Mouse (Mus musculus) midbrain, embryonic 15.5 days (tissue): ENCODE results near the gene Cdon. TPM values are rescaled to one million over a fixed set of nuclear protein-coding genes. Genes with fewer than 3 reads are reported as not detected.

Experiments used
- ATAC-seq: fragments of 200-750 bp; cut with Nextera tagmentation; replicated peaks from 2 replicates; pipeline ENCODE4 v1.8.0; 2017; ENCODE audit warnings: moderate TSS enrichment
- H3K27ac ChIP-seq: fragments of 300-500 bp; sonication (generic); 2 replicates; pipeline ENCODE4 v1.5.1; 2015; ENCODE audit warnings: mild to moderate bottlenecking, inconsistent platforms
- H3K27me3 ChIP-seq: fragments of 300-500 bp; sonication (generic); replicated peaks from 2 replicates; pipeline ENCODE4 v1.6.1; 2015; ENCODE audit warnings: inconsistent platforms
- H3K36me3 ChIP-seq: fragments of 300-500 bp; sonication (generic); replicated peaks from 2 replicates; pipeline ENCODE4 v1.6.1; 2015; ENCODE audit warnings: inconsistent platforms
- H3K4me1 ChIP-seq: fragments of 300-500 bp; sonication (generic); 2 replicates; pipeline ENCODE4 v1.6.1; 2015; ENCODE audit warnings: inconsistent platforms
- H3K4me2 ChIP-seq: fragments of 300-500 bp; sonication (generic); 2 replicates; pipeline ENCODE4 v1.6.1; 2015; ENCODE audit warnings: inconsistent platforms, mild to moderate bottlenecking, moderate library complexity
- H3K4me3 ChIP-seq: fragments of 300-500 bp; sonication (generic); 2 replicates; pipeline ENCODE4 v1.5.1; 2015; ENCODE audit warnings: mild to moderate bottlenecking, inconsistent platforms
- H3K9ac ChIP-seq: fragments of 300-500 bp; sonication (generic); 2 replicates; pipeline ENCODE4 v1.6.1; 2015; ENCODE audit warnings: mild to moderate bottlenecking, inconsistent platforms
- H3K9me3 ChIP-seq: fragments of 300-500 bp; sonication (generic); 2 replicates; pipeline ENCODE4 v1.6.1; 2016; ENCODE audit warnings: inconsistent platforms
- WGBS: fragments of 180-500 bp; shearing (Covaris S2); methylation state at CpG from one replicate; pipeline ENCODE4 v1.1.7; 2015; ENCODE audit warnings: mixed read lengths; 5-methylcytosine and 5-hydroxymethylcytosine counted together
- polyA plus RNA-seq: library from polyadenylated mRNA; unstranded; fragments of >200 nt; fragmentation: Nextera tagmentation; extraction: Ambion mirVana; gene quantifications from 2 replicates; pipeline ENCODE4 v1.2.1, GENCODE M21; 2015

Gene Cdon
- polyA plus RNA-seq, 1 experiment from 2014 or later = 4.0 TPM

DNA sequence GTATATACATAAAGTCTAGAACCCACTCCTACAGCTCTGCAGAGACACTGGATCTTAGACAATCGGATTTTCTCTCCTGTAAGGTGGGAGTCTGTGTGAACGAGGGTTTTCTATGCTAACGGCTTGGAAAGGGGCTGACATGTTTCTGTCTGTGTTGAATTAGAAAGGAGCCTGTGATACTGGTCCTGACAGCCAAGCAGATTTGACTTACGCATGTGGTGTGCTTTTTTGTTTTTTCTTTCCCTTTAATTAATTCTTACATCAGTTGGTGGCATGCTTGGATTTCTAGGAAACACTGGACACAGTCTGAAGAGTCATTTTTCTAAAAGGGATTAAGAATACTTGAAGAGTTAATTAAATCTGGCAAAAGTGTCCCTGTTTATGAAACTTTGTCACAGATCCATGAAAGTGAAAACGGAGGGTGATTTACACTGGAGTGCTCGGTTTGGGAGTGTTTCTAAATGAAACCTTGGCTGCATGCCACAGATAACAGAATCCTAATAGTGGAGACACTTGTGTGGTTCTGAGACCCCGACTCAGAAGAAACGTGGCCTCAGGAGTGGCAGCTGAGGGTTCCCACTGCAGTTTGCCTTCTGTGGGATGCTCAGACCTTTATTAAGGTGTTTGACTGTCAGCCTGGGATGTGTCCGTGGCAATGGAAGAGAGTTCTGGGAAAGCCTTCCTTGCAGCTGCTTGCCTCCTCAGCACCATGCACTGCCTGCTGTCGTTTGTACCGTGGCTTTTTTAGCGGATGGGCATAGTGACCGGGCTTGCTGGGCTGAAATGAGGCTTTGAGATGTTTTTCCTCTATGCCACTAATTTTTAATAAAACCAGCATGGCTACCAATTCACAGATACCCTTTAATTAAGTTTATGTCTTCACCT lies 61.3 kb downstream of the Cdon start:
- H3K4me2 ChIP-seq = no peak overlapping the region
- 64% methylated on average over 13 of the region's 13 CpGs for WGBS
- no peaks in the 10 kb centered on the region for H3K9me3 ChIP-seq
- no peak overlapping the region for H3K9ac ChIP-seq
- no peak for ATAC-seq
- H3K36me3 ChIP-seq = peaks cover 14% of the 10 kb centered on the region; the same call in 1 of the 2 replicates
- H3K27ac ChIP-seq = no peak overlapping the region
- H3K4me1 ChIP-seq = no peaks in the 10 kb centered on the region
- H3K4me3 ChIP-seq = no peak overlapping the region
- no peaks in the 10 kb centered on the region for H3K27me3 ChIP-seq

DNA sequence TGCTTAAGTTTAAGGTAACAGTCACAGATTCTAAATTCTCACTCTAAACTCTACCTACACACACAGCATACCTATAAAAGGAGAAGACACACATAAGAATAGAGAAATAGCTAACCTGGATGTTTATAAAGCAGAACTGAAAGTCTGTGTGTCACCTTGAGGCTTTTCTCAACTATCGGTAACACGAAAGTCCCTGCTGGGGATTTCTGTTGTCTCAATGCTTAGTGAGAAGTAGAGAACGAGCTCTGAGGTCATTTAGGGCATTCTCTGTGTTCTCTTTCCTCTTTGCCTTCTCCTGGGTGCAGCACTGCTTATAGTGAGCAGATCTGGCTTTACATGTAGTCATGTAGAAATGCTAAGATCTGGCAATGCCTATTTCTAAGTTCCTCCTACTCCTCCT lies 63.0 kb downstream of the Cdon start:
- H3K4me1 ChIP-seq = no peaks in the 10 kb centered on the region
- H3K27ac ChIP-seq = no peak overlapping the region
- 90% methylated on average over 3 of the region's 3 CpGs for WGBS
- H3K36me3 ChIP-seq = peaks cover 18% of the 10 kb centered on the region; the same call in 1 of the 2 replicates
- H3K4me3 ChIP-seq = no peak overlapping the region
- no peaks in the 10 kb centered on the region for H3K27me3 ChIP-seq
- no peak for ATAC-seq
- no peaks in the 10 kb centered on the region for H3K9me3 ChIP-seq
- no peak overlapping the region for H3K9ac ChIP-seq
- no peak overlapping the region for H3K4me2 ChIP-seq

DNA sequence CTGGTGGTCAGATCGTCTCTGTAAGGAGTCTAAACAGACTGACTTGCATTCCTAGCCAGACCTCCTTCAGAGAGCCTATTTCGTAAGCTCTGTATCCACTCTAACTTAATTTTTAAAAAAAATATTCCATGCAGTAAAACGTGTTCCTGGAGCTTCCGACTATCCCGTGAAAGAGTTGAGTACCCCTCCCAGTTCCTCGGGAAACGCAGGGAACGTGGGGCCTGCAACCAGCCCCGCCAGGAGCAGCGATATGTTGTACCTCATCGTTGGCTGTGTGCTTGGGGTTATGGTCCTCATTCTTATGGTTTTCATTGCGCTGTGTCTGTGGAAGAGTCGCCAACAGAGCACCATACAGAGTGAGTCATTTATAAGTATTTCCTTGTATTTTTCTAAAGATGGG lies 65.7 kb downstream of the Cdon start:
- no peak for ATAC-seq
- Histone ChIP-seq H3K27me3 (no peaks in the 10 kb centered on the region), H3K27ac (no peak overlapping the region), H3K4me3 (no peak overlapping the region), H3K9me3 (no peaks in the 10 kb centered on the region), H3K36me3 (peaks cover 19% of the 10 kb centered on the region; the same call in 1 of the 2 replicates), H3K4me2 (no peak overlapping the region), H3K4me1 (no peaks in the 10 kb centered on the region), H3K9ac (no peak overlapping the region)
- 90% methylated on average over 13 of the region's 13 CpGs for WGBS

DNA sequence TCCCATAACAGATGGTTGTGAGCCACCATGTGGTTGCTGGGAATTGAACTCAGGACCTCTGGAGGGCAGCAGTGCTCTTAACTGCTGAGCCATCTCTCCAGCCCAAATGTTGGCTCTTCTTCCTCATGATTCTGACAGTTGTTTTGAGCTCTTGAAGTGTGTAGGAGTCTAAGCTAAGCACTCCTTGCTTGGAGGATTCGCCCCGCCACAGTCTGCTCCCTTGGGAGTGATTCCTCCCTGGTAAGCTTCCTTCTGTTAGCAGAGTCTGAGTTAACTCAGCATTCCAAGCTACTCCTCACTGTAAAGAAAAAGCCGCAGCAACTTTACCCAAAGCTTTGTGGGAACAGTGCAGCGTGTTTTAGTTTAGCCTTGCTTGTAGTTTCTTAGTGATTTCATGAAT lies 67.6 kb downstream of the Cdon start:
- peaks cover 18% of the 10 kb centered on the region for H3K36me3 ChIP-seq
- WGBS = 95% methylated on average over 4 of the region's 4 CpGs
- no peak overlapping the region for H3K27ac ChIP-seq
- H3K9me3 ChIP-seq = no peaks in the 10 kb centered on the region
- ATAC-seq = no peak
- no peak overlapping the region for H3K4me3 ChIP-seq
- no peaks in the 10 kb centered on the region for H3K27me3 ChIP-seq
- H3K4me1 ChIP-seq = no peaks in the 10 kb centered on the region
- no peak overlapping the region for H3K9ac ChIP-seq
- H3K4me2 ChIP-seq = no peak overlapping the region

DNA sequence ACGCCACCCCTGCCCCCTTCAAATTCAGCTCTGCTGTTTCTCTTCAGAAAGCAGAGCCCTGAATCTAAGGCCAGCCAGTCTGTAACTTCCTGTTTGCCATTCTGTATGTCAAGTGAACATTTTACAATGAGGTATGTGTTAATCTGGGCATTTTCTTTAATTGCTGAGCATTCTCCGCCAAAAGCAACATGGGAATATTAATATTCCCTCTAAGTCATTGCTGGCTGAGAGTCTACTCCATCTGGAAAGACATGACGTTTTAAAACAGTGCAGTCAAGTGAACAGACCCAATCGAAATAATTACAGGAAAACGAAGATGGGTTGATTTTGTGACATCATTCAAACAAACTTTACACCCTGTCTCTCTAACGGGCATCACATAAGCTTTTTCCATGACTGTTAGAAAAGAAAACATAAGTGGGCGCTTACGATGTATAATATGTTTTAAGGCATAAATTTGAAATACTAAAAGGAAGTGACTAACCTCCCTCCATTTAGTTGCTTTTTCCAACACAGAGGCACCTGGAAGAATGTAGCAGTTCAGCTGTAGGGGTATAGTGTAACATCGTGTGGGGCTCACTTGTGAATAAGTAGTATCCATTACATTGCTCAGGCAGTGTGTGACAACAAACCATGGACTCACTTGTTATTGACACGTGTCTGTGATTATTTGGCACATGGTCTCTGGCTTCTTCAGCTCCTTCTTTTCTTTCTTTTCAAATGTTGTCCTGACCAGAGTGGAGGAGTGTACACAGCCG lies 70.4 kb downstream of the Cdon start:
- ATAC-seq = no peak
- H3K4me2 ChIP-seq = no peak overlapping the region
- no peaks in the 10 kb centered on the region for H3K9me3 ChIP-seq
- H3K9ac ChIP-seq = no peak overlapping the region
- WGBS = 84% methylated on average over 11 of the region's 11 CpGs
- no peak overlapping the region for H3K27ac ChIP-seq
- no peaks in the 10 kb centered on the region for H3K4me1 ChIP-seq
- H3K36me3 ChIP-seq = peaks cover 12% of the 10 kb centered on the region
- no peak overlapping the region for H3K4me3 ChIP-seq
- no peaks in the 10 kb centered on the region for H3K27me3 ChIP-seq

DNA sequence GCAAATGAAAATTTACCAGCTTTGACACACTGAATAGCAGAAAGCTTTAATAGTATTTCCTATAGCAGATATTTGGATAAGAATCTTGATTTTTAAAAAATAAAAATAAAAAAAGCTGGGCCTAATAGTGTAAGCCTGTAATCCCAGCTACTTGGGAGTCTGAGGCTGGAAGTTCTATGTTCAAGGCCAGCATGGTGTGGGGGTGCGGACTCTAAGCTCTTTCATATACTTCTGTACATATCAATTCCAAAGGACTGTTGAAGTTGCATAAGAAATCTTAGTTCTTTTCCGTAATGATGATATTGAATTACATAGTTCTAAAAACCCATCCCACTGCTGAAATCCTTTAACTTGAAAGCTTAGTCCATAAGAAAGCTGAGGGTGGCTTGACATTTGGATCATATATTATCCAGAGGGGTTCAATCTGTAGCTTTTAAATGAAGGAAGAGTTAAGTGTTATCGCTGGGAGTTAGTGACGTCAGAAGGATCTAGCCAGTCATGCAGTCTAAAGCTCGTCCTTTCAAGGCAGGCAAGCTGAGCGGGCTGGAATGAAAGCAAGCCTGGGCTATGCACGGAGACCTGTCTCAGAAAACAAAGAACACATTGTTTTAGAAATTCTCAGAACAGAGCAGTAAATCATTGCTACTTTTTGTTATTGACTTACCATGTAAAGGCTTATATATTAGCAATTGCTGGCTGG lies 72.3 kb downstream of the Cdon start:
- no peak overlapping the region for H3K4me3 ChIP-seq
- H3K27me3 ChIP-seq = no peaks in the 10 kb centered on the region
- 57% methylated on average over 7 of the region's 7 CpGs for WGBS
- no peak overlapping the region for H3K27ac ChIP-seq
- H3K4me2 ChIP-seq = no peak overlapping the region
- H3K36me3 ChIP-seq = peaks cover 12% of the 10 kb centered on the region
- H3K9me3 ChIP-seq = no peaks in the 10 kb centered on the region
- no peak overlapping the region for H3K9ac ChIP-seq
- no peak for ATAC-seq
- H3K4me1 ChIP-seq = no peaks in the 10 kb centered on the region

DNA sequence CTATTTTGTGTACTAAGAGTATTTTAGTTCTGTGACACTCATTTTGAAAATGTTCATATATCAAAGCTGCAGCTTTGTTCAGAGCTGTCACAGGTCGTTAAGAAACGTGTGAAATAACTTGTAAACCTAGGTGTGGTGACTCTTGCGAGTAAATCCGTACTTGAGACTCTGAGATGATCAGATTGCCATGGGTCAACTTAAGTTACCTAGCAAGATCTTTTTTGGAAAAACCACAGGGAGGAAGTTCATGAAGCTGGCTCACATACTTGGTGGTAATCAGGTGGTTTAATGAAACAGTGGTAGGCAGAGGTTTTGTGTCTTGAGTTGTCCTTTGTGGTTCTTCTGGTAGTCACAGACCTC lies 72.8 kb downstream of the Cdon start:
- no peaks in the 10 kb centered on the region for H3K9me3 ChIP-seq
- H3K4me3 ChIP-seq = no peak overlapping the region
- H3K36me3 ChIP-seq = peaks cover 9% of the 10 kb centered on the region
- H3K9ac ChIP-seq = no peak overlapping the region
- 80% methylated on average over 4 of the region's 4 CpGs for WGBS
- ATAC-seq = no peak
- H3K4me1 ChIP-seq = no peaks in the 10 kb centered on the region
- no peak overlapping the region for H3K4me2 ChIP-seq
- no peak overlapping the region for H3K27ac ChIP-seq
- H3K27me3 ChIP-seq = no peaks in the 10 kb centered on the region

DNA sequence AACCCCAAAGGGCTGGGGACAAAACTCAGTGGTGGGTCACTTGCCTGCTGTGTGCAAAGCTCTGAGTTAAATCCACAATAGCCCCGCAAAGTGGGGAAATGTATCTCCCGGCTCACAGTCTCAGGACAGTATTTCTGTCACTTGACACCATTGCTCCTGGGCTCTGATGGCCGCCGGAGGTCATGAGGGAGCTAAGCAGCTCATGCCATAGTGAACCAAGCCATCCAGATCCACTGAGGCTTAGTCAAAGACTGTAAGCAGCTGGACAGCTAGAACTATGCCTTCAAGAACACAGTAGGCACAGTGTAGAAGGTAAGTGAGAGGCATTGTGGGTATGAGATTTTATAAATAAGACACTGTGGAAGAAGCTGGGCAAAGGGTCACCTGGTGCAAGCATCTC lies 74.0 kb downstream of the Cdon start:
- H3K9me3 ChIP-seq = no peaks in the 10 kb centered on the region
- H3K27ac ChIP-seq = no peak overlapping the region
- no peak for ATAC-seq
- H3K4me2 ChIP-seq = no peak overlapping the region
- H3K27me3 ChIP-seq = no peaks in the 10 kb centered on the region
- peaks cover 3% of the 10 kb centered on the region; the same call in 1 of the 2 replicates for H3K36me3 ChIP-seq
- 73% methylated on average over 4 of the region's 4 CpGs for WGBS
- no peak overlapping the region for H3K9ac ChIP-seq
- no peak overlapping the region for H3K4me3 ChIP-seq
- H3K4me1 ChIP-seq = no peaks in the 10 kb centered on the region

DNA sequence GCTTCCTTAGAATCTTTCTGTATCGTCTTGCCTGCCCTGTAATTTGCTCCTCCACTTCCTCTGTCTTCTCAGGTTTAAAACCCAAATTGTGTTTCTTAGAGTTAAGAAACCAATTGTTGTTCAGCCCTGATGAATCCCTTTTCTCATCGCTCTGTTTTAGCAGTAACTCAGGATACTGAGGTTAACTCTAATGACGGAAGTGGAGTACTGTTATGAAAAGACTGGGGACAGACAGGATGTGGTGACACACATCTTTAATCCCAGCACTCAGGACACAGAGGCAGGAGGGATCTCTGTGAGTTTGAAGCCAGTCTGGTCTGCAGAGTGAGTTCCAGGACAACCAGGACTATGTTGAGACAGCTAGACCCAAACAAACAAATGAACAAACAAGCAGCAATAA lies 74.5 kb downstream of the Cdon start:
- Histone ChIP-seq H3K4me1 (no peaks in the 10 kb centered on the region), H3K27ac (no peak overlapping the region), H3K27me3 (no peaks in the 10 kb centered on the region), H3K9ac (no peak overlapping the region), H3K9me3 (no peaks in the 10 kb centered on the region), H3K4me2 (no peak overlapping the region), H3K36me3 (peaks cover 3% of the 10 kb centered on the region; the same call in 1 of the 2 replicates), H3K4me3 (no peak overlapping the region)
- WGBS = 72% methylated on average over 3 of the region's 3 CpGs
- no peak for ATAC-seq

DNA sequence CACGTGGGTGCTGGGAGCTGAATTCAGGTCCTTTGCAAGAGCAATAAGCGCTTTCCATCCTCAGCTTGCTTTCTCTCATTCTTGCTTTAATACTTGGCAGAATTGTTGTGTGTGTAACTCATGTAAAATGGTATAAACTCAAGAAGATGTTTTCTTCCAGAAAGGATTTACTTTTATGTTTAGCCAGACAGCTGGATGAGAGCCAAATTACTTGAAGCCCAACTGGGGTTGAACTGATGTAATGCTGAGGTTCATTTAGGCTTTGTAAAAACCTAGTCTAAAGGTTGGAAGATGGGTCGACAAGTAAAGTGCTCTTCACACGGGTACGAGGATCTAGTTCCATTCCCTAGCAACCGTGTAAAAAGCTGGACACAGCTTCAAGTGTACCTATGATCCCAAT lies 79.0 kb downstream of the Cdon start:
- no peak overlapping the region for H3K27ac ChIP-seq
- no peak overlapping the region for H3K4me3 ChIP-seq

DNA sequence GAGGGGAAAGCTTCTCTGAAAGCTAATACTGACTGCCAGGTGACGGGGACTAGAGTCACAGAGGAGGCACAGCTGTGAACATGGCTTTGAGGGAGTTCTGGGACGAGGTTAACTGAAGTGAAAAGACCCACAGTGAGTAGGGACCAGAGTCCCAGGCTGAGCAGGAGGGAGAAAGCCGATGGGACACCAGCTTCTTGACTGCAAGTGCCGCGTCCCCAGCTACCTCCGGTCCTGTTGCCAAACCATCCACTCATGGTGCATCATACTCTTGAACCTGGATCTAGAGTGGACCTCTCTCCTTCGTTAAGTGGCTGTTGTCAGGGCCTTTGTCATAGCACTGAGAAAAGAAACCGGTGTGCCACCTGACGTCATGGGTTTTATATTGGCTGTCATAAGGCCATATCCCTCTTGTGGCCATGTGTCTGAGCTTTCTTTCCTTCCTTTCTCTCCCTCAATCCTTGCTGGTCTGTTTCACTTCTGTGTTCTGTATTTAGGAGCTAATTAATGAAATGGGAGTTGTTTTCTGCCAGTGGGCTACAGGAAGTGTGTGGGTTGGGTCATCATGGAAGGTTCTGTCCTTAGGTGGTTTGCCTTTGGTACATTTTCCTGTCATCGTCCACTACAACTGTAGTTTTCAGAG lies 81.6 kb downstream of the Cdon start:
- no peak overlapping the region for H3K27ac ChIP-seq
- H3K4me2 ChIP-seq = no peak overlapping the region
- no peaks in the 10 kb centered on the region for H3K9me3 ChIP-seq
- 84% methylated on average over 10 of the region's 10 CpGs for WGBS
- no peaks in the 10 kb centered on the region for H3K36me3 ChIP-seq
- no peaks in the 10 kb centered on the region for H3K27me3 ChIP-seq
- no peak overlapping the region for H3K9ac ChIP-seq
- no peaks in the 10 kb centered on the region for H3K4me1 ChIP-seq
- no peak for ATAC-seq
- no peak overlapping the region for H3K4me3 ChIP-seq

More for the DNA sequence above, 79.0 kb downstream of the Cdon start:
- no peak overlapping the region for H3K4me2 ChIP-seq
- H3K27me3 ChIP-seq = no peaks in the 10 kb centered on the region
- WGBS = 78% methylated on average over 6 of the region's 6 CpGs
- H3K9ac ChIP-seq = no peak overlapping the region
- H3K9me3 ChIP-seq = no peaks in the 10 kb centered on the region
- no peaks in the 10 kb centered on the region for H3K36me3 ChIP-seq
- no peak for ATAC-seq
- H3K4me1 ChIP-seq = no peaks in the 10 kb centered on the region

DNA sequence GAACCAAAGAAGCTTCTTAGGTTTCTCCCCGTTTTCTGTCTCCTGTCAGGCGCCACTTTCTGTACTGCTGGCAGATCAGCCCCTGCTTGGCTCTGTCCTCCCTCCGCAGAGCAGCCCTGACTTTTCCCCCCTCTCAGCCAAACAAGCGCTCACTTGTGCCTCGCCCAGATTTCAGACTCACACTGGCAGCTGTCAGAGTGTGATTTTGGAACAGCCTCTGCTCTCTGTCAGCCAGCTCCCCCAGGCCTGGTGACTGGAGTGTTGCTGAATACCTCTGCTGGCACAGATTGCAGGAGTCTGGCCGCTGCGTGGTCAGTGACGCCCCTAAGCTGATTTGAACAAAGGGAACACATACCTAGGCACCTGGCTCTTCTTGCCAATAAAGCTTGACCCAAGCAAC lies 87.3 kb downstream of the Cdon start:
- Histone ChIP-seq H3K4me2 (no peak overlapping the region), H3K9ac (no peak overlapping the region), H3K4me1 (peaks cover 3% of the 10 kb centered on the region; the same call in 1 of the 2 replicates), H3K36me3 (no peaks in the 10 kb centered on the region), H3K4me3 (no peak overlapping the region), H3K27me3 (no peaks in the 10 kb centered on the region), H3K27ac (peak overlapping the region; percentile 15; the same call in 1 of the 2 replicates), H3K9me3 (no peaks in the 10 kb centered on the region)
- WGBS = 35% methylated on average over 8 of the region's 8 CpGs
- ATAC-seq = peak; percentile 65
